Mouse (Mus musculus) liver, embryonic 14.5 days (tissue): ENCODE measurements at regions not wholly inside any gene's neighbourhood (a gene's known extent, or its start where the extent isn't known, plus 50 kb on each side); places are given as distances from the start of the nearest gene placed in this dataset.

Source experiments
- ATAC-seq: fragments of 200-750 bp; cut with Nextera tagmentation; 2 replicates; pipeline ENCODE4 v1.8.0; 2017; ENCODE audit warnings: moderate number of reproducible peaks, mild to moderate bottlenecking, moderate library complexity; ENCODE audit not compliant: insufficient read depth
- DNase-seq, 3 experiments: peaks; one replicate each; pipeline ENCODE4 v3.0.0-alpha.2; 2012 to 2013; ENCODE audit warnings: low read depth in 3 of 3, low spot score in 3 of 3
- H3K27ac ChIP-seq: fragments of 300-500 bp; sonication (generic); 2 replicates; pipeline ENCODE4 v1.5.1; 2014; ENCODE audit warnings: moderate library complexity, mild to moderate bottlenecking, control low read depth, inconsistent platforms
- H3K27me3 ChIP-seq: fragments of 300-500 bp; sonication (generic); 2 replicates; pipeline ENCODE4 v1.6.1; 2014; ENCODE audit warnings: mild to moderate bottlenecking, low read length, moderate library complexity; ENCODE audit not compliant: control insufficient read depth, insufficient read depth
- H3K36me3 ChIP-seq: fragments of 300-500 bp; sonication (generic); replicated peaks from 2 replicates; pipeline ENCODE4 v1.6.1; 2014; ENCODE audit warnings: low read depth; ENCODE audit not compliant: control insufficient read depth, insufficient read depth
- H3K4me1 ChIP-seq, 2 experiments: fragments of 200-500 bp in 1 of 2; fragments of 300-500 bp in 1 of 2; sonication (generic) in 1 of 2; replicated peaks; 2 replicates each; pipeline ENCODE4 v1.6.1; 2012 to 2014; ENCODE audit warnings: antibody characterized with exemption in 1 of 2, inconsistent platforms in 1 of 2, low read length in 1 of 2; ENCODE audit not compliant: control insufficient read depth in 2 of 2, insufficient read depth in 2 of 2
- H3K4me2 ChIP-seq: fragments of 300-500 bp; sonication (generic); 2 replicates; pipeline ENCODE4 v1.6.1; 2014; ENCODE audit warnings: low read depth, mild to moderate bottlenecking, control low read depth, moderate library complexity
- H3K4me3 ChIP-seq, 2 experiments: fragments of 200-500 bp in 1 of 2; fragments of 300-500 bp in 1 of 2; sonication (generic) in 1 of 2; 2 replicates each; pipeline ENCODE4 v1.5.1; 2012 to 2014; ENCODE audit warnings: low read depth in 2 of 2, low read length in 2 of 2, mild to moderate bottlenecking in 2 of 2, control low read depth in 1 of 2, inconsistent platforms in 1 of 2, moderate library complexity in 1 of 2; ENCODE audit not compliant: insufficient read depth in 1 of 2
- H3K9ac ChIP-seq: fragments of 300-500 bp; sonication (generic); replicated peaks from 2 replicates; pipeline ENCODE4 v1.6.1; 2014; ENCODE audit warnings: mild to moderate bottlenecking, control low read depth, moderate library complexity
- H3K9me3 ChIP-seq: fragments of 300-500 bp; sonication (generic); 2 replicates; pipeline ENCODE4 v1.6.1; 2016; ENCODE audit warnings: low read length, mixed read lengths; ENCODE audit not compliant: control insufficient read depth
- CTCF ChIP-seq: IDR thresholded peaks from 2 replicates; pipeline ENCODE4 v1.5.1; 2016; ENCODE audit warnings: antibody characterized with exemption, low read depth, control low read depth
- EP300 ChIP-seq: IDR thresholded peaks from 2 replicates; pipeline ENCODE4 v1.6.1; 2016; ENCODE audit warnings: antibody characterized with exemption, low read depth
- WGBS: fragments of 180-500 bp; shearing (Covaris S2); extraction: QIAGEN DNeasy Blood & Tissue Kit; methylation state at CpG from one replicate; pipeline ENCODE4 v1.1.7; 2014; ENCODE audit not compliant: insufficient replicate concordance; 5-methylcytosine and 5-hydroxymethylcytosine counted together

GRCm38 (mm10) chr1:137567526-137567925, 607.3 kb upstream of the Nr5a2 start:
- Histone ChIP-seq H3K27me3 (no peaks in the 10 kb centered on the region), H3K4me1 (no peaks in the 10 kb centered on the region), H3K9ac (no peak overlapping the region), H3K9me3 (no peaks in the 10 kb centered on the region), H3K36me3 (no peaks in the 10 kb centered on the region), H3K27ac (no peak overlapping the region), H3K4me3 (no peak overlapping the region), H3K4me2 (no peak overlapping the region)
- DNase-seq (no peak), ATAC-seq (no peak)
- 70% methylated on average over 1 of the region's 1 CpGs for WGBS
- TF ChIP-seq CTCF (no peak), EP300 (no peak)

DNA sequence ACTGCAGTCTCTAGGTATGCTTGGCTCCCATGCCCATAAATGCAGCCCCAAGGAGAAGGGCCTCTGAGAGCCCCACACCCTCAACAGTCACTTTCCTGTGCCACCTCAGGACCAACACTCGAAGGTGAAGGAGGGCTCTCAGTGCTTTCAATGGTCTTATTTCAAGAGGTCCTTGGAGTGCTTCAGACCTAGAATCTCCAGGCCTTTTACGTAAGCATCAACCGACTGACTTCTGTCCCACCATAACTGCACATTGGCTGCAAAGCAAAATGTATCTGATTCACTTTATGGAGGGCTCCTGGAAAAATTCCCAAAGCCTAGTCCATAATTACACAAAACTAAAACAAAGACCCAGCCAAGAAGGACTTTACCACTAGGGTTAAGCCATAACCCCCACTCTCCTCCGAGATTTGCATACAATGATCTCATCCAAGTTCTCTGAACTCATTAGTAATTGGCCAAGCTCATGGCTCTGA, 605.4 kb upstream of the Nr5a2 start:
- peaks cover 0 to under 1% of the 10 kb centered on the region in 2 experiments; a peak in 1 of 4 replicates for H3K4me1 ChIP-seq
- H3K9me3 ChIP-seq = no peaks in the 10 kb centered on the region
- no peaks in the 10 kb centered on the region for H3K27me3 ChIP-seq
- TF ChIP-seq CTCF (no peak), EP300 (no peak)
- no peak overlapping the region for H3K9ac ChIP-seq
- DNase-seq = no peak
- no peak overlapping the region for H3K4me3 ChIP-seq
- no peak for ATAC-seq
- H3K4me2 ChIP-seq = no peak overlapping the region
- H3K36me3 ChIP-seq = no peaks in the 10 kb centered on the region
- WGBS = 56% methylated on average over 4 of the region's 4 CpGs
- no peak overlapping the region for H3K27ac ChIP-seq

GRCm38 (mm10) chr1:137561686-137562085, 601.4 kb upstream of the Nr5a2 start:
- 52% methylated on average over 3 of the region's 3 CpGs for WGBS
- Histone ChIP-seq H3K4me1 (peaks cover 0 to 4% of the 10 kb centered on the region in 2 experiments; a peak in 1 of 4 replicates), H3K4me3 (no peak overlapping the region), H3K4me2 (no peak overlapping the region), H3K9me3 (no peaks in the 10 kb centered on the region), H3K36me3 (no peaks in the 10 kb centered on the region), H3K27me3 (no peaks in the 10 kb centered on the region), H3K9ac (no peak overlapping the region), H3K27ac (no peak overlapping the region)
- DNase-seq (no peak), ATAC-seq (peak; percentile 21; the same call in 1 of the 2 replicates)
- TF ChIP-seq EP300 = no peak

GRCm38 (mm10) chr1:137560389-137561268, 600.4 kb upstream of the Nr5a2 start:
- ATAC-seq (0 out of 2 replicates have a peak, but pooled peaks have one; percentile 28), DNase-seq (no peak)
- Histone ChIP-seq H3K36me3 (no peaks in the 10 kb centered on the region), H3K4me1 (peaks cover 0 to 4% of the 10 kb centered on the region in 2 experiments; a peak in 1 of 4 replicates), H3K4me3 (no peak overlapping the region), H3K9me3 (no peaks in the 10 kb centered on the region), H3K4me2 (no peak overlapping the region), H3K27me3 (no peaks in the 10 kb centered on the region), H3K27ac (no peak overlapping the region), H3K9ac (no peak overlapping the region)
- 31% methylated on average over 11 of the region's 11 CpGs for WGBS
- TF ChIP-seq CTCF (no peak), EP300 (no peak)

- ATAC-seq (no peak), DNase-seq (no peak)
- no peak overlapping the region for H3K27ac ChIP-seq
- H3K4me3 ChIP-seq = no peak overlapping the region
- H3K9me3 ChIP-seq = no peaks in the 10 kb centered on the region
- H3K4me2 ChIP-seq = no peak overlapping the region
- H3K27me3 ChIP-seq = no peaks in the 10 kb centered on the region
- TF ChIP-seq CTCF (no peak), EP300 (no peak)
- H3K36me3 ChIP-seq = no peaks in the 10 kb centered on the region
- no peak overlapping the region for H3K9ac ChIP-seq
- 35% methylated on average over 1 of the region's 1 CpGs for WGBS
- no peaks in the 10 kb centered on the region for H3K4me1 ChIP-seq
These were observed 589.4 kb upstream of the Nr5a2 start for GRCm38 (mm10) chr1:137549659-137550058.
